Mouse (Mus musculus) naive thymus-derived CD4-positive, alpha-beta T cell, adult 2 months (primary cell): ENCODE results near the gene 1110059E24Rik.
"Not testable (repeated sequence)": the region's sequence is repeated elsewhere in the genome, so short reads cannot be mapped to it uniquely, and the experiment has no call there.

Experiments used
- DNase-seq: peaks from one replicate; pipeline ENCODE4 v3.0.0-alpha.2; 2011; ENCODE audit warnings: low read depth

Gene 1110059E24Rik

DNA sequence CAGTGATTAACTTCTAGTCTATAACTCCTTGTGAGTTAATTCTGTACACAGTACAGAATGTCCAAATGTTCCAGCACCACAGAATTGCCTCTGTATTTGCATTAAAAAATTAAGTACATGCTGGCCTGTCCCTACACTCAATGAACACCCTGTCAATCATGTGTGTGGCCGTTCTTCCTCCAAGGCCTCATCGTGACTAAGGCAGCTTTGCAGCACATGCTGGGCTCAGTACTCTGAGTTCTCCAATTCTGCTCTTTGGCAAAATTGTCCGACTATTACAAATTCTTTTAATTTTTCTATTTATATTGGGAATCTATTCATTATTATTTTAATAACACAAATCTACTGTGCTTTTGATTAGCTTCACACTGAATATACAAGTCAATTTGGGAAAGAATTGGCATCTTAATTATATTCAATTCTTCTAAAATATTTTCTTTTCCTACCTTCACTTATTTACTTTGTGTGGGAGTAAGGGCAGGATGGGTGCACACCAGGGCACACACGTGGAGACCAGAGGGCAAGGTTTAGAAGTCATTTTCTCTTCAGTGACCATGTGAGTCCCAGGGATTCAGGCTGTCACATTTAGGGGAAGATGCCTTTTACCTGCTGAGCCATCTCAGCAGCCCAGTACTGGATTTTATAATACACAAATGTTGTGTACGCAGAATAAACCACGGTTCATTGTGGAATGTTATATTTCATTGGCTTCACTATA is 26.3 kb downstream of the 1110059E24Rik start:
- DNase-seq, result no peak

DNA sequence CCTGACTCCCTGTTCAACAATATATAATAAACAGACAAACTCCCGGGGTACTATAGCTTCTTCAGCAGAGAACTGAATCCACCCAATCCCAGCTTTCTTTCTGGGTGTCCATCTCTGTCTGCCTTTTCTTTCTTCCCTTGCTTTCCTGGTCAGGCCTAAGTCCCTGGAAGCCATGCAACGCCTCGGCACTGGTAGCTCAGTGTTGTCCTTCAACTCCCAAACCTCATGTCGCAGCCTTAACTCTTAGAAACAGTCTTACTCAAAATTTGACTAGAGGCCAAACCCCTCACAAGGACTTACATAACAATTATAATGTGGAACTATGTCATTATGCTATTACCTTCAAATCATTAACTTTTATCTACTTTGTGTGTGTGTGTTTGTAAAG is 28.6 kb downstream of the 1110059E24Rik start:
- no peak for DNase-seq

DNA sequence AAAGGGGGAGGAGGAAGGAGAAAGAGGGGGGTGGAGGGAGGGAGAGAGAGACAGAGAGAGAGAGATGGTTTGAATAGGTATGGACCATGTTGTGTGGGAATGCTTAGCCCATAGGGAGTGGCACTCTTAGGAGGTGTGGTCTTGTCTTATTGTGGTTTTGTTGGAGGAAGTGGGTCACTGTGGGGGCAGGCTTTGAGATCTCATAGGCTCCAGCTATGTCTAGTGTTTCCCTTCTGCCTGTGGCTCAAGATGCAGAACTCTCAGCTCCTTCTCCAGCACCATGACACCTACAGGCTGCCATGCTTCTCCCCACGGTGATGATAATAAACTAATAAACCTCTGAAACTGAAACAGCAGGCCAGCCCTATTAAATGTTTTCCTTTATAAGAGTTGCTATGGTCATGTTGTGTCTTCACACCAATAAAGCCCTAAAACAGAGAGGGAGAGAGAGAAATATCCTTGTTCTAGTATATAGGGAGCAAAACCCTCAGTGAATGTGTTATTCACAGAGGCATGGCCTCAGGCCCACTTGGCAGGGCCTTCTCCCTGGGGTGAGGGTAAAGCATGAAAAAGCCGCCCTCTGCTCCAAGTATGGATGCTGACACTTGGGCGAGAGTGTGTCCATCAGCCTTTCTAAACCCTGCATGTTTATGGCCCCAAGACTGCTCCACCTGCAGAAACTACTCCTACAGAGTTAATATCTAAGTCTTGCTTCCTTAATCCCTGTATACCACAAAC is 29.2 kb downstream of the 1110059E24Rik start:
- DNase-seq, result no peak

DNA sequence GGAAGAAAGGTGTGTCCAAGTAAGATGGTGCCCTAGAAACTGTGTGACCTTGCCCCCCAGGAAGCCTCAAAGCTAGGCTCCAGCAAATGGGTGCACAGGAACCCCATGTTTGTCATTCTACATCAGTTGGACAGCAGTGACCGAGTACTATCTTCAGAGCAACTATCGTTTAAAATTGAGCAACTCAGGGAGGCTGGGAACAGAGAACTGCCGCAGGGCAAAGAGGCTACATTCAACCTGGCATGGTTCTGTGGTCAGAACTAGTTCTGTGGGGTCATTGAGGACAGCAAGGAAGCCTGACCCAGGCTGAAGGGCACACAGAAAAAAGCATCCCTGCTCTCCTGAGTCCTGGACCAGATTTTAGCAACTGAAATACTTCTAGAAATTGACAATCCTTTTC is 37.0 kb downstream of the 1110059E24Rik start:
- no peak for DNase-seq

DNA sequence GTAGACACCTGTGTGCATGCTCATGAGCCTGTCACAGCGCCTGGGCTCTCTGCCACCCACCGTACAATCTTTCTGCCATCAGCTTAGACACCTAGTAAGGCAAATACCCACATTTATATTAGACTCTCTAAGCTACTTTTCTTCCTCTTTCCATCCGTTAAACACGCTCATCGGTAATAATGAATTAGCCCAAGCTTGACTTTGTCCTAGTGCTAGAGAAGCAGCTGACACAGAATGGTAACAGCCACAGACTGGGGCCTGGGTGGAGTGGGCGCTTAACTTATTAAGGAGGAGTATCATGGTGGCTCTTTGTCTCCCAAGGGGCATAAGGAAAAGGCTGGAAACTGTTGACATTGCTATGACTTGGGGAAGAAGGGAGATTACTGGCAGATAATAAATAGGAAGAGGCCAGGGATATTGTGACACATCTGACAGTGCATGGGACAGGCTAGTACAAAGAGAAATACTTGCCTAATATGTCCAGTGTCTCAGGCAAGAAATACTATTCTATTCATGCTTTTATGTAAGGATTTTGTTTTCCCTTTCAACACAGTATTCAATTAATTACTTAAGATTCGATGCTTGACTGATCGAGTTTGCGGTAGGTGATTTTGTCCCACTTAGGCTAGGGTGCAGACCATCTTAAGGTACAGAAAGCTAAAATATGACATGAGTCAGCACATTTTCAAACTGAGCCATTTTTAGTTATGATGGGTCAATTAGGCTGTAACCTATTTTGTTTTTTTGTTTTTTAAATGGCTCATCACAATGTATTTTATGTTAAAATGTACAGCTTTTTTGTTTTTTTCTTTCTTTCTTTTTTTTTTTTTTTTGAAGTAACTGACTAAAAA is 40.8 kb downstream of the 1110059E24Rik start:
- no peak for DNase-seq

DNA sequence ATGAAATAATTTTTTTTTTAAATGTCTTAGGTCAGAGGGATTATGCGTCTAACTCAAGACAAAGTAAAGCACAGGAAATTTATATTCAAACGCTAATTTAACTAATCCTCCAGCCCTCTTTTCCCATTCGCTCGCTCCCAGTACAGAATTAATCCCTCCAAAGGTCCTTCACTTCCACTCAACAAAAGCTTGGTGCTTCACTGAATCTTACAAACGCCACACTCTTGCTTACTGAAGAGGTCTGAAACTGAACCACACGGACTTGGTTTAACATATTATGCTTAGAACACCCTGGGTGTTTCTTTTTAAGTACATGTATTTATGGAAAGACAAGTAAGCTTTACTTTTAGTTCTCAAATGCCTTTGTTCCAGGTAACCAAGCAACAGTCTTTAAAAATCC is 41.5 kb downstream of the 1110059E24Rik start:
- DNase-seq, result no peak

DNA sequence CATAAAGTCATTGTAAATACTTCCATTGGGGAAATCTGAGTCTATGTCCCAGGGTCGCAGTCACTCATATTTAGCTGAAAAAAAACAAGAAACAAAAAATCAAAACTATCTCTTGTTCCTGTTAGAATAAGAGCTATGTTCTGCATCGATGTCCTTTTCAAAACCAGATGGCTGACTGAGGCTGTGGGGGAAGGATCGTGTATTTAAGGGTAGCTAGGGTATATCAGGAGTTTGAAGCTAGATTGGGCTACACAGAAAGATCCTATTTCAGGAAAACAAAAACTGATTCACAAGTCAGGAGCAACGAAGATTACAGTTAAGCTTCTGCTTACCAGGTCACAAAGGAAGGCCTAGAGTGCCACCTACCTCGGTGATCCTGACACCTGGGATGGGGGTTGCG is 42.5 kb downstream of the 1110059E24Rik start:
- DNase-seq, result no peak

DNA sequence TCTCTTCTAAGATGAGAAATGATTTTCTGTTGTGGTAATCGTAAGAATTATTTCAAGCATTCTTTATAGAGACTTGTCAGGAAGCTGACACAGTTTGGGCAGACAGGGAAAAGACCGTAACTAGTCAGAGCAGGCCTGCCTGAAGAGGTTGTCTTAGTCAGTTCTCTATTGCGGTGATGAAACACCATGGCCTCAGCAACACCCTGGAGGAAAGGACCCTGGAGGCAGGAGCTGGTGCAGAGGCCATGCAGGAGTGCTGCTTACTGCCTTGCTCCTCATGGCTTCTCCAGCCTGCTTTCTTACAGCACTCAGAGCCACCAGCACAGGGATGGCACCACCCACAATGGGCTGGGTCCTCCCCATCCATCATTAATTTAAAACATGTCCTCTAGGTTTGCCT is 47.5 kb downstream of the 1110059E24Rik start:
- DNase-seq, result no peak

DNA sequence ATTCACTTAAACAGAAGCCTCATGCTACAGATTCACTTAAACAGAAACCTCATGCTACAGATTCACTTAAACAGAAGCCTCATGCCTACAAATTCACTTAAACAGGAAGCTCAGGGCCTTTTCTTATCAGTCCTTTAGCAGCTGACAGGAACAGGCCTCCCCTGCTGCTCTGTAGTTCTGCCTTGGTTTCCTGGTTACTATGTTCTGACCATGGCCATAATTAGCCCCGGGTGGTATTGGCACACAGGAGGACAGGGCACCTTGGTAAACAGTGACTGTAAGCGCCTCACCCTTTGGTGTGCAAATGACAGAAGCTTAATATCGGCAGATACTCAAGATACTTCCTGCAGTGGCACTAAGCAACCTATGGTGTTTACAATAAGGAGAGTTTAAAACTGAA is 48.9 kb downstream of the 1110059E24Rik start:
- peak; percentile 42 for DNase-seq

DNA sequence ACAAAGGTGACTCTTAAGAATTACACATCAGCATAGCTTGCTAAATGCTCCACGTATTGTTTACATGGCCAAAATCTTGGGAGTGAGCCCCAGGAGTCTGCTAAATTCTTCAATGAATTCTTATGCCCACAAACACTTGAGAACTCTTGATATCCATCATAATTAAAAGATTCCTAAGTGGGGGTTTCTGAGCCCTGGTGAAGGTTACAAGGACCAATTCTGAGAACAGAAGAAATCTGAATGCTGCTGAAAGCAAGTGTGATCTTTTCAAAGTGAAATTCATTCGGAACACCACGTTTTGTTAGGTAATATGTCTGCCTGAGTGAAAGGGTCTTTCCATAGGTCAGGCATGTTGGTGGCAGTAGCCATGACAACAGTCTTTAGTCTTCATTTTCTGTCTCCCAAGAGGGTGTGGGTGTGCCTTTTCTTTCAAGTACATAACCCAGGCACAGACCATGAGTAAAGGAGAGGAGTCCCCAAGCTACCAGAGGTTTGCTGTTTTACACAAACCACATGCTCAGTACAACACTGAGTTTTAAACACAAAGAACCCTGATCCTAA is 51.2 kb downstream of the 1110059E24Rik start:
- DNase-seq, result no peak

DNA sequence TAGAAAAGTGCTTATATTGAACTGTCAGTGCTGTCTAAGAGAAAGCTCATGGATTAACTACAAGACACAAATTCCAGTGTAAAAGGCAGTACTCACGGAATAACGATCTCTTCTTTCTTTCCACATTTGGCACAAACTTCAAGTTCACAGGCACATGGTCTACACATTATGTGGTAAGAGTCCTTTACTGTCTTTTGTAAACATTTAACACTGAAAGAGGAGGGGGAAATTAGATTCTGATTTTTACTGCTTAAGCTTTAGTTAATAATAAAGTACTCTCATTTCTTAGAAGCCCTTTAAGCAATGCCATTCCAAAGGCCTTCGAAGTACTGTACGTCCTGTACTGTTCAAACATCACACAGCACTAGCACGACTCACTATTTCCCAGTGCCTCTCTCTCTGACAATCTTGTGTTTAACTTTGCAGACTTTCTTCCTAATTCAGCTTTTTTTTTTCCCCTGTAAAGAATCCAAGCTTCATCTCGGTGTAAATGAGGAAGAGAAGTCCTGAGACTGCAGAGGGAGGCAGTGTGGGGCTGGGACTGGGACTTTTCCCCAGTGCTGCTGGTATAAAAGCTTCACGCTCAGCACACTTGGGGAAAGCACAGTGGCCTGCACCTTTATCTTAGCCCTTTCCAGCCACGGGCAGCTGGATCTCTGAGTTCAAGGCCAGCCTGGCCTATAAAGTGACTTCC is 54.0 kb downstream of the 1110059E24Rik start:
- no peak for DNase-seq

DNA sequence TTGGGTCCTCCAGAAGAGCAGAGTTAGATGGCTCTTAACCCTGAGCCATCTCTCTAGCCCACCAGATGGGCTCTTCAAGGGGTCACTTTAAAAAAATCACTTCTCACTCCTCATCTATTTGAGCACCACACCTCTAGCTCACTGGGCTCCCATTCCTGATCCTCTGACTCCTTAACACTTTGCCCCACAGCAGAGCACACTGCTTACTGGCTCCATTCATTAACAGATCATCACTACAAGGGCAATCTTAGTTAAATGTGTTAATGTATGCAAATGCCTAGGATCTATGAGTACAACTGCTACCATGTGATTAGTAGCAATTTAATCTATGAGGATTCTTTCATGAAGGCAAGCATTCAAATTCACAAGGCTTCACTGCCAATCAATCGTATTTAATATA is 58.1 kb downstream of the 1110059E24Rik start:
- DNase-seq, result no peak

DNA sequence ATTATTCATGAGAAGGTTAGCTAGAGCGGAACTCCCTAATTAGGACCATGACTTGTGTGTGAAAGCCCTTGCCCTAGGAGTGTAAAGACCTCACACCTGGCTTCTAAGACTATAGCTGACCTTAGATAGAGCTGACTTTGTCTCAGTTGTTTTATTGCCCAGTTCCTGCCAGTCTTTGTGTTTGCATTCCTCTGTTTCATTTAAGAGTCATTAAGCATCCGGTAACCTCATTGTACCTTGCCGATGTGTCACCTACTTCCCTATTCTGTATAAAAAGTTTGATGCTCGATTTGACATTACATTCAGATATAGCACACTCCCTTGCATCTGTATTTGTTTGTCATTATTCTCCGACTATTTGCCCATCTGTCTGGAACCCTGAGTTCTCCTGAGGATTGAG is 60.6 kb downstream of the 1110059E24Rik start:
- DNase-seq, result not testable (repeated sequence)

DNA sequence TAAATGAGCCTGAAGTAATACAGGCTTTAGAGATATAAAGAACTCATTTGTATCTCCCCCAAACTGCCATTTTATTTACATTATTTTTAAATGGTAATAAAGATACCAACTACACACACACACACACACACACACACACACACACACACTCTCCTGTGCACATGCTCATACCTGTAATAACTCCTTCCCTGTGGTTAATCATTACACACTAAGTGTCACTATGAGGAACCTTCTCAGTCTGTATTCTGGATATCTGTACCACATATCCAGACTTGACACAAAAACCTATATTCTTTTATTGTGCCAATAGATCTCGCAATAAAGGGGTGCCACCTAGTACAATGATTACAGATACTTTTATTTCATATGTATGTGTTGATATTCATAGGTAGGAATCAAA is 62.9 kb downstream of the 1110059E24Rik start:
- no peak for DNase-seq

DNA sequence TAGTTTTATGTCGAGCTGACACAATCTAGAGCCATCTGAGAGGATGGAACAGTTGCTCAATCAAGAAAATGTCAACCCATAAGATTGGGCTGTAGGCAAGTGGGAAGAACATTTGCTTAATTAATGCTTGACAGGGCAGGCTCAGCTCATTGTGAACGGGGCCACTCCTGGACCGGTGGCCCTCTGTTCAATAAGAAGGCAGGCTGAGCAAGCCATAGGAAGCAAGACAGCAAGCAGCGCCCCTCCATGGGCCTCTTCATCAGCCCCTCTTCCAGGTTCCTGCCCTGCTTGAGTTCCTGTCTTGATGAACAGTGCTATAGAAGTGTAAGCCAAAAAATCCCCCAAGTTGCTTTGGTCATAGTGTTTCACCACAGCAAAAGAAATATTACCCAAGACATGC is 65.2 kb downstream of the 1110059E24Rik start:
- DNase-seq, result no peak

DNA sequence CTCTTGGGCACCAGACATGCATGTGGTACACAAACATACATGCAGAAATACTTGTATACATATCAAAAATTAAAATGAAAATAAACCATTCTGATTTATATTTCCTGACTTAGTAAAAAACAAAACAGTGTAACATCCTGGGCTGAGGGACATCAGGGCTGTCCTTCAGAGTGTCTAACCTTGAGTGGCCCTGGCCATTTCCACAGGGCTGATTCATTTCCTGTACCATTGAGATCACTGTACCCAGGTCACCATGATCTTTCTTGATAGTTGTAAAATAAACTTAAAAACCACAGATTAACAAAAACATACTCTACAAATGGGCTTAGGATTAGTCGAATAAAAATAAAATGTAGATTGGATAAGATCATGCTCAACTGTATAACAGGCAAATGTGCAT is 66.2 kb downstream of the 1110059E24Rik start:
- DNase-seq, result no peak

DNA sequence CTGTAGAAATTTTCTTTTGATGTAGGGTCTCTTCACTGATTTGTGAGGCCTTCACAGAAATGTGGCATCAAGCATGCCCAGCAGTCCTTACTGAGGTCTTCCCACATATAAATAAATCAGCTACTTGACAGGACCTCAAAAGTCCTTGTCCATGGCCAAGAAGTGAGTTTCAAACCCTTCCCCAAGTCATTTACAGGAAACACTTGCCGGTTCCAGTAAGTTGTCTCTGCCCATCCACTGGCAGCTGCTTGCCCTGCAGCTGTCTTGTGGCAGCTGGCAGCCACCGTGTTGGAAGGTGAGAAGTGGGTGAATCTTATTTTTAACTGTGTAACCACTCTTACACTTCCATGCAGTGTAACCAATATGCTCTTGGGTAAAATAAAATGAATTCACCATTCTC is 66.9 kb downstream of the 1110059E24Rik start:
- DNase-seq, result no peak

DNA sequence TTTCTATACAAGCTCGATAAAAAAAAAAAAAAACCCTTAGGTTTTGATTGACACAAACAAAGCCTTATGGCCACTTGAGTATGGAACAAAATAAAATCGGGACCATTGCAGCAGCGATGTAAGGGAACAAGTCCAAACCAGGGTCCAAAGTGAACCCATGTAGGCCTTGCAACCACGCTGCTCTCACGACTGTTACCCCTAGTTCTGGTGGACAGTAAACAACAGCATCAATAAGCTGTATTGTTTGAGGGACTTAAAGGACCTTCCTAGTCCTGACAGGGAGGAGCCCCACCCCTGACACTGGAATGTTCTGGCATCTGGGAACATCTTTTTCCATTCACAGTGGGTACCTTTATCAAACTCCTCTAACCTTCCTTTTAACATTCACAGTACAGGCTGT is 68.8 kb downstream of the 1110059E24Rik start:
- DNase-seq, result no peak

DNA sequence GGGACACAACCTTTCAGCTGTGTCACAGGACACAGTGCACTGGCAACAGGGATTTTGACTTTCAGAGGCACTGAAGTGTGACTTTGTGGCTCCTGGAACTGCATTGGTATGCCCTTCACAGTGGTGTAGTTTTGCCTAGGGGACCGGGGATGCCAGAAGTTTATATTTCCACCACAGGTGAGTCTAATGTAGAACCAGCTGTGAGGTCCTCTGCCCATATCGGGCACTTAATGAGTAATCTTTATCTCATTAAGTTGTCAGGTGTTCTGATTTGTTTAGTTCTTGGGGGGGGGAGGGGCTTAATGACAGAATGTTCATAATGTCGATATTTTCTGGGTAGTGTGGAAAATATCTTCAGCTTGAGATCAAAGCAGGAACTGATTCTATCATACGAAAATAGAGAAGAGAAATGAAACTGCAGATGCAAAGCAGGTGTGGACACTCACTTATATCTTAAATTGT is 69.2 kb downstream of the 1110059E24Rik start:
- DNase-seq, result no peak

DNA sequence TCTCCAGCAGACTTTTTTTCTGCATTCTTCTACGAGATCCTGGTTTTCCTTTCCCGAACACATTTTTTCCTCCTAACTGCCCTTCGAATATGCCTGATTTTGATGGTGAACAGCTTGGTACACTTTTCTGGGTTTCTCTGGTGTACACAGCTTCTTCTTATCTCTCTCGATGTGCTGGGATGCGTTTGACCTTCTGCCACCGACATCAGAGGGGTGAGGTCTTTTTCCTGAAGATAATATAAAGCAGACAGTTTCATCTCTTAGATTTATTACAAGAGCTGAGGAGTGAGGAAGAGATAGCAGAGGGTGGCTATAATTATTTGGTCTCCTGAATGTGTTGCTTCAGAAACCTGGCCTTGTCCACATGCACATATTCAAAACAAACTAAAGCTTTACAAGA is 71.4 kb downstream of the 1110059E24Rik start:
- no peak for DNase-seq

DNA sequence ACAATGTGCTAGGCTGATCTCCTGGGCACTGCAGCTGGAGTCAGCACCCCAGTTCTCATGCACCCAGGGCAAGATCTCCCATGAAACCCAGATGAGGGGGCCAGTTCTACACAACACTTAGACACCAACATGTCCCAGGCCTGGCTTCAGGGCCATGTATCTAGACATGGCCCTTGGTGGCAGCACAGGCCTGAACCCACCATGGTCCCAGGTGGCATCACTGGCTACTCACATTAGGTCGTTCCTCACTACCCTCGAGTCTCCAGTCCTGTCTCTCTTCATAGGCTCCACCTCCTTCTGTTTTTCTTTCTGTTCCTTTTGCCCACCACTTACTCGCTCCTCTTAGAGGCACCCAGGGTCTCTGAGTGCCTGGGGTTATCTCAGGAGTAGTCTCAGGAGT is 72.9 kb downstream of the 1110059E24Rik start:
- no peak for DNase-seq

DNA sequence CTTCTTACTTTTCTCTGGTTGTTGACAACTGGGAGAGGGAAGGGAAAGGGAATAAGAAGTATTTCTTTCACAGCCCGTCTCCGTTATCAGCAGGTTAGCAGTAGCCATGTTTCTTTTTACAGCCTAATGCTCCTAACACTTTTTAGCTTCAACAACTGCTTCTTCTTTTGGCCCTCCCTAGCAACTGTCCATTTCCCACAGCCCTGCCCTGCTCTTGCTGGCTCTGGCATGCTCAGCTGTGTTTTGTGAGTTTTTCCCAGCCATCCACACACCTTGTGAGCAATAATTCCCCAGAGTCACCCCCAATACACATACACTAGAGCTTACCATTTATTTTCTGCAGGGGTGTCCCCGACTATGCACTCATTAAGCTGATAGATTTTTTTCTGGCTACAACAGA is 75.3 kb downstream of the 1110059E24Rik start:
- DNase-seq, result no peak
